Mouse (Mus musculus) hindbrain, embryonic 16.5 days (tissue): ENCODE measurements around the gene BC034090. TPM values are rescaled to one million over a fixed set of nuclear protein-coding genes. Genes with fewer than 3 reads are reported as not detected.

ENCODE experiments used
- ATAC-seq: fragments of 200-750 bp; cut with Nextera tagmentation; 2 replicates; pipeline ENCODE4 v1.8.0; 2017; ENCODE audit warnings: moderate TSS enrichment, moderate library complexity
- H3K27ac ChIP-seq: fragments of 300-500 bp; sonication (generic); 2 replicates; pipeline ENCODE4 v1.5.1; 2014; ENCODE audit warnings: low read depth, mild to moderate bottlenecking, control low read depth, low read length, moderate library complexity
- H3K27me3 ChIP-seq: fragments of 300-500 bp; sonication (generic); replicated peaks from 2 replicates; pipeline ENCODE4 v1.6.1; 2014; ENCODE audit warnings: low read length; ENCODE audit not compliant: control insufficient read depth, insufficient read depth
- H3K36me3 ChIP-seq: fragments of 300-500 bp; sonication (generic); 2 replicates; pipeline ENCODE4 v1.6.1; 2014; ENCODE audit warnings: mild to moderate bottlenecking, low read length, moderate library complexity, mixed read lengths; ENCODE audit not compliant: control insufficient read depth, insufficient read depth
- H3K4me1 ChIP-seq: fragments of 300-500 bp; sonication (generic); 2 replicates; pipeline ENCODE4 v1.6.1; 2014; ENCODE audit warnings: low read depth, low read length; ENCODE audit not compliant: control insufficient read depth, insufficient read depth
- H3K4me2 ChIP-seq: fragments of 300-500 bp; sonication (generic); 2 replicates; pipeline ENCODE4 v1.6.1; 2014; ENCODE audit warnings: mild to moderate bottlenecking, low read length, control low read depth, moderate library complexity
- H3K4me3 ChIP-seq: fragments of 300-500 bp; sonication (generic); 2 replicates; pipeline ENCODE4 v1.5.1; 2014; ENCODE audit warnings: mild to moderate bottlenecking, low read length, control low read depth, moderate library complexity
- H3K9ac ChIP-seq: fragments of 300-500 bp; sonication (generic); 2 replicates; pipeline ENCODE4 v1.6.1; 2014; ENCODE audit warnings: low read depth, mild to moderate bottlenecking, control low read depth, low read length, moderate library complexity
- H3K9me3 ChIP-seq: fragments of 300-500 bp; sonication (generic); 2 replicates; pipeline ENCODE4 v1.6.1; 2014; ENCODE audit warnings: mild to moderate bottlenecking, low read length, moderate library complexity; ENCODE audit not compliant: control insufficient read depth
- WGBS: fragments of 180-500 bp; shearing (Covaris S2); extraction: QIAGEN DNeasy Blood & Tissue Kit; methylation state at CpG from one replicate; pipeline ENCODE4 v1.1.7; 2014; 5-methylcytosine and 5-hydroxymethylcytosine counted together
- polyA plus RNA-seq: library from polyadenylated mRNA; unstranded; fragments of >200 nt; fragmentation: Nextera tagmentation; extraction: Ambion mirVana; gene quantifications from 2 replicates; pipeline ENCODE4 v1.2.1, GENCODE M21; 2015

The BC034090 gene
- polyA plus RNA-seq, 1 experiment from 2014 or later: 6.1 TPM

DNA sequence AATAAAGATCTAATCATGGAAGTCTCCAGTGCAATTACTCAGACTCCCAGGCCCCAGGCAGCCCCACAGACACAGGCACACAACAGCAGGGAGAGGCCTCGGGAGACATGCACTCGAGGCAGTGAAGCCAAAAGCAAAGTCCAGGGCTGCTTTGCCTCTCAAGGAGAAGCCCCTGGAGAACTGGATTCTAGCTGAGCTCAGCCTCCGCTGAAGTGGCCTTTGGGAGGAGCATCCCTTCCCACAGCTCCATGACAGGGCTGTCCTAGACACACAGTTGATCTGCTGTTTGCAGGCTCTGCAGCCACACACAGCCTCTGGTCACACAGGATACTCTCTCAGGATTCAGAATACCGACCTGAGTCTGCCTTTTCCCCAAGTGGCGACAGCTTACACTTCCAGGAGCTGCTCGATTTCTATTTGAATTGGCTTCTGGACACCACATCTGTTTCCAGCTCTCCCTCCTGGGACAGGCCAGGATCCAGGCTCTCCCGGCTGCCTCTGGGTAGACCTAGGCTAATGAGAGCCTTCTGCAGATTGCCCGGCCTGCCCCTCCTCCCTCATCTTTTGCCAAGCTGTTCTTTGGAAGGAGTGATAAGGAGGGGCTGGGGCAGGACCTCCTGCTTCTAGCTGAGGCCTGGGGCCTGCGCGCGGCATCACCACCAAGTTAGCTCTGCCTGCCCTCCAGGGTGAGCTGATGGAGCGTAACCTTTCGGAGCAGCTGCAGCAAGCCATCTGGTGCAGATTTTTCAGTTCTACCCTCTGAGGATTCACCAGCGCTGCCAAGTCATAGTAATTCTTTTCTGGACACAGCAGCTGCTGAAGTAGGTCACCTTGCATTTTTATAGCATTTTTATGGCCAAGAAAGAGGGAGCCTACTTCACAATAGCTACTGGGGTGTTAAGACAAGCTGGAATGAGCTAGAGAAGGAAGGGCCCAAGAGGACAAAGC, 14.5 kb downstream of the BC034090 start:
- ATAC-seq: peak; percentile 46; the same call in 1 of the 2 replicates
- WGBS: 11% methylated on average over 14 of the region's 14 CpGs
- peak overlapping the region; percentile 52 for H3K9ac ChIP-seq
- H3K4me2 ChIP-seq: no peak overlapping the region
- no peak overlapping the region for H3K4me3 ChIP-seq
- H3K27me3 ChIP-seq: no peaks in the 10 kb centered on the region
- H3K27ac ChIP-seq: peak overlapping the region; percentile 72
- H3K9me3 ChIP-seq: no peaks in the 10 kb centered on the region
- no peaks in the 10 kb centered on the region for H3K36me3 ChIP-seq
- peaks cover 37% of the 10 kb centered on the region for H3K4me1 ChIP-seq

- no peaks in the 10 kb centered on the region for H3K9me3 ChIP-seq
- peak overlapping the region; percentile 37 for H3K4me2 ChIP-seq
- H3K4me3 ChIP-seq: no peak overlapping the region
- peak; percentile 69 for ATAC-seq
- H3K9ac ChIP-seq: peak overlapping the region; percentile 33; the same call in 1 of the 2 replicates
- no peak overlapping the region for H3K27ac ChIP-seq
- H3K36me3 ChIP-seq: no peaks in the 10 kb centered on the region
- peaks cover 21% of the 10 kb centered on the region for H3K4me1 ChIP-seq
- H3K27me3 ChIP-seq: no peaks in the 10 kb centered on the region
- WGBS: 30% methylated on average over 16 of the region's 16 CpGs
These were observed 20.2 kb downstream of the BC034090 start for GRCm38 (mm10) chr1:155223849-155224554.

GRCm38 (mm10) chr1:155223036-155223435, 21.2 kb downstream of the BC034090 start:
- H3K4me1 ChIP-seq: peaks cover 21% of the 10 kb centered on the region
- H3K4me2 ChIP-seq: no peak overlapping the region
- 92% methylated on average over 6 of the region's 6 CpGs for WGBS
- no peak for ATAC-seq
- H3K27me3 ChIP-seq: no peaks in the 10 kb centered on the region
- no peak overlapping the region for H3K9ac ChIP-seq
- no peak overlapping the region for H3K27ac ChIP-seq
- H3K9me3 ChIP-seq: no peaks in the 10 kb centered on the region
- no peak overlapping the region for H3K4me3 ChIP-seq
- no peaks in the 10 kb centered on the region for H3K36me3 ChIP-seq

DNA sequence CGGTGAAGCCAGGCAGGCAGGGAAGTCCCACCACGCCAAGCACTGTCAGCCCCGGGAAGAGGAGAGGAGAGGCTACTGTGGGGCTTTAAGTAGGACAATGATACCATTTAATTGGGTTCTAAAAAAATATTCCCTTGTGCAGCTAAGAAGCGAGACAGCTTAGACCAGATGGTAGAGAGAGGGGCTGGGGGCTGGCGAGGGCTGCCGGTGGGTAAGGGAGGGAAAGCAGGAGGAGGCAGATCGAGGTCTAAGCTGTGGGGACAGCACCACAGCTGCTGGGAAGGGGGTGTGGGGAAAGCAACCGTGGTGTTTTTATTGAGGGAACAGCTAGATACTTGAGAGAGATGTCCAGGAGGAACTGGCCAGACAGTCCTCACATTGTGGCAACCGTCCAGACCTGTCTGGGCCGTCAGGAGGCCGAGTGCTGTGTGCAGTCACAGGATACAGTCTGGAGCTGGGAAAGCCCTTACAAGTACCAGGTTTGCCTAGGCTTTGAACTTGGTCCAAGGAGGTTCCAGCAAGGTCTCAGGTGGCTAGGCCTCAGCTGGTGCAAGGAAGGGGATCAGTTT, 22.1 kb downstream of the BC034090 start:
- 38% methylated on average over 11 of the region's 11 CpGs for WGBS
- ATAC-seq: peak; percentile 45; the same call in 1 of the 2 replicates
- no peak overlapping the region for H3K4me2 ChIP-seq
- H3K27ac ChIP-seq: peak overlapping the region; percentile 2
- H3K9me3 ChIP-seq: no peaks in the 10 kb centered on the region
- H3K36me3 ChIP-seq: no peaks in the 10 kb centered on the region
- no peaks in the 10 kb centered on the region for H3K27me3 ChIP-seq
- peaks cover 21% of the 10 kb centered on the region for H3K4me1 ChIP-seq
- no peak overlapping the region for H3K4me3 ChIP-seq
- no peak overlapping the region for H3K9ac ChIP-seq

DNA sequence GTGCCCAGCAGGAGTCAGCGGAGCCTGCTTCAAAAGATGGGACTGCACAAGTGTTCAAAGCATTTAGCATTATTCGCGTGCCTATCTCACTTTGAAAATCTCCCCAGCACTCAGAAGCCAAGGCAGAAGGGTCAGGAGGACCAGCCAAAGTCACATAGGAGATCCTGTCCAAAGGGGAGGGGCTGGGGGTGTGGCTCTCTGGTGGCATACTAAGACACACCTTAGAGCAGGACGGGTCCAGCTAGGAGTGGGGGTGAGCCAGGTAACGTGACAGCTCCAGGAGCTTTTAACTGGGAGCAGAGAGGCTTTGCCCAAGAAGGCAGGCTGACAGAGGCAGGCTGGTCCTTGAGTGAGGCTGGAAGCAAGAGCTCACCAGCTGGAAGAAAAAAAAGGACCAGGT, 25.3 kb downstream of the BC034090 start:
- no peak overlapping the region for H3K27ac ChIP-seq
- H3K4me3 ChIP-seq: no peak overlapping the region
- no peak overlapping the region for H3K9ac ChIP-seq
- H3K36me3 ChIP-seq: no peaks in the 10 kb centered on the region
- H3K4me2 ChIP-seq: no peak overlapping the region
- no peaks in the 10 kb centered on the region for H3K27me3 ChIP-seq
- H3K9me3 ChIP-seq: no peaks in the 10 kb centered on the region
- ATAC-seq: no peak
- H3K4me1 ChIP-seq: peaks cover 19% of the 10 kb centered on the region
- WGBS: 78% methylated on average over 5 of the region's 5 CpGs

GRCm38 (mm10) chr1:155217865-155218541, 26.2 kb downstream of the BC034090 start:
- no peak overlapping the region for H3K4me2 ChIP-seq
- WGBS: 52% methylated on average over 9 of the region's 9 CpGs
- H3K27me3 ChIP-seq: no peaks in the 10 kb centered on the region
- H3K36me3 ChIP-seq: no peaks in the 10 kb centered on the region
- ATAC-seq: no peak
- no peak overlapping the region for H3K27ac ChIP-seq
- peaks cover 20% of the 10 kb centered on the region for H3K4me1 ChIP-seq
- H3K9me3 ChIP-seq: no peaks in the 10 kb centered on the region
- H3K9ac ChIP-seq: no peak overlapping the region
- H3K4me3 ChIP-seq: no peak overlapping the region

GRCm38 (mm10) chr1:155216844-155217243, 27.4 kb downstream of the BC034090 start:
- Histone ChIP-seq H3K4me3 (no peak overlapping the region), H3K9ac (no peak overlapping the region; the same call in 1 of the 2 replicates), H3K9me3 (no peaks in the 10 kb centered on the region), H3K36me3 (no peaks in the 10 kb centered on the region), H3K4me2 (no peak overlapping the region), H3K27me3 (no peaks in the 10 kb centered on the region), H3K4me1 (peaks cover 24% of the 10 kb centered on the region), H3K27ac (0 out of 2 replicates have a peak overlapping the region, but pooled peaks have one; percentile 8)
- no peak for ATAC-seq
- 56% methylated on average over 6 of the region's 6 CpGs for WGBS

GRCm38 (mm10) chr1:155216313-155216712, 27.9 kb downstream of the BC034090 start:
- ATAC-seq: no peak
- H3K4me2 ChIP-seq: no peak overlapping the region
- H3K4me1 ChIP-seq: peaks cover 24% of the 10 kb centered on the region
- H3K4me3 ChIP-seq: no peak overlapping the region
- H3K36me3 ChIP-seq: no peaks in the 10 kb centered on the region
- no peaks in the 10 kb centered on the region for H3K9me3 ChIP-seq
- H3K27me3 ChIP-seq: no peaks in the 10 kb centered on the region
- H3K9ac ChIP-seq: no peak overlapping the region; the same call in 1 of the 2 replicates
- WGBS: 67% methylated on average over 10 of the region's 11 CpGs
- 0 out of 2 replicates have a peak overlapping the region, but pooled peaks have one; percentile 8 for H3K27ac ChIP-seq
